Mouse (Mus musculus): ENCODE measurements around the gene Tas2r125. TPM values are rescaled to one million over a fixed set of nuclear protein-coding genes. Genes with fewer than 3 reads are reported as not detected.

Gene Tas2r125
- not detected in 2 replicates for polyA plus RNA-seq (2012; rRNA removed)

DNA sequence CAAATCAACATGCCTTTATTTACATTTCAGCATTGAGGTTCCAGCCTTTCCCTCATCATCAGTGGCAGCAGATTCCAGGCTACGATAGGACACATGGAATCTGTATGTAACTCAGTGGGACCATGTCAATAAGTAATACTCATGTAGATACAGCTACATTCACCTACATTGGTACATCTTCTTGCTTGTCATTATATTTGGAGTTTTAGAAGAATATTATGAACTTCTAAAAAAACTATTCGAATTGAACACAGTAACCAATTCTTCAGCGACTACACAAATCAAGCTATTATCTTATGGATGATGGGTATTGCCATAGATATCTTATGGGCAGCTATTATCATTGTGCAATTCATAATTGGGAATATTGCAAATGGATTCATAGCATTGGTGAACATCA is at the start of gene Tas2r125:
Tas2r125 (plus strand) TSS at position 301 of the 400 bp plus-strand sequence.

DNA sequence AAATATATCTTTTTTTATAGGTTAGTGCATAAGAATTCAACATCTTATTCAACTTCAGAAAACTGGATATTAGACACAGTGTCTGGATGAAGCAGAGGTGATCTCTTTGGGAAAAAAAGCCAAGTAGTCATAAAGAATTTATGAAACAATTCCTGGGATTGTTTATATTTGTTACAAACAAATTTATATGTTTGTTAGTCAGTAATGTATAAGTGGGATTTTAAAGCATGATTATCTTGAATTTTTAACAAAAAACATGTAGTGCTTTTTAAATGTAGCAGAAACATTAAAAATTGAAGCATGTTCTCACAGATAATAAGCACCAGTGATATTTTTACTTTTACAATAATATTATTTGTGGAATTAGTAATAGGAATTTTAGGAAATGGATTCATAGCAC is 41.7 kb upstream of the Tas2r125 start, which contains the start of gene Tas2r110:
Tas2r110 (plus strand) TSS at position 301 of the 400 bp plus-strand sequence.

DNA sequence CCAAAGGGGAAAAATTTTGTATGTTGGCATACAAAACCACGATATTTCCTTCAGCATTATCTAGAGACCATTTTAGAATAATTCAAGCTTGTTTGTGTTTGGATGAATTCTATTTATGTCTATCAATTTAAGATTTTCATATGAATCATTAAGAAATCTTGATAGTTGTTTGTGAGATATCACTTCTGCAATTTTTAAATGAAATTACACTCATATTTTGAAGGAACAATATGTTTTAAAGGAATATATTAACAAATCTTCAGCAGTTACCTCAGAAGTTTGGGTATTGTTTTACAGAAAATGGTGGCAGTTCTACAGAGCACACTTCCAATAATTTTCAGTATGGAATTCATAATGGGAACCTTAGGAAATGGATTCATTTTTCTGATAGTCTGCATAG is 16.7 kb upstream of the Tas2r125 start, which contains the start of gene Tas2r113:
Tas2r113 (plus strand) TSS at position 301 of the 400 bp plus-strand sequence.

DNA sequence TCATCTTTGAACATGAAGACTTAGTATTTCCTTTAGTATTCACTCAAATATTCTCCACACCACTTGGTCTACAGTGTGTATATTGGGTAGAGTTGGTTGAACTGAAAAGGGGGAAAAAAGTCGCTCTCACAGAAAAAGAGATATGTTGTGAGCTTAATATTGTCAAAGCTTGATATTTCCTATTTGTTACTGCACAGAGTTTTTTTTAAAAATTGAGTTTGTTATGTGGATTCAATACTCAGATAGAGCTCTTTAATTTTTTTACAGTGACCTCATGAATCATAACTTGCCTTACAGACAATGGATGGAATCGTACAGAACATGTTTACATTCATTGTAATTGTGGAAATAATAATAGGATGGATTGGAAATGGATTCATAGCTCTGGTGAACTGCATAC is 41.4 kb downstream of the Tas2r125 start, which contains the start of gene Tas2r129:
Tas2r129 (plus strand) TSS at position 301 of the 400 bp plus-strand sequence.

DNA sequence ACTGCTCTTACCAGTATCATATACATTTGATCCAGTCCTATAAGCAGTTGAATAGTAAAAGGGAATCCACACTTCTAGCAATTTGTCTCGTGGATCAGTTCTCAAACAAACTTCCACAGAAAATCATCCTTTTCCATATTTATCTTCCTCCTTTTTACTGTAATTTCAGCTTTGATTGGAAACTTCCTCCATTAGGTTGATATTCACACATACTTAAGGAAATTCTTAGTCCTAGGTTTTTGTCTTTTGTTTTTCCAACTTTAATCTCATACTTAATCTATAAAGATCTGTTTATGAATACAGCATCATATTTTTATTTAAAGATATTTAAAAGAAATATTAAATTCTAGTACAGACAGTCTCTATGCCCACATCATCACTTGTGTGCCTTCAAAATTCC is 48.4 kb downstream of the Tas2r125 start, which contains the start of gene Tas2r131:
Tas2r131 (minus strand) TSS at position 101 of the 400 bp plus-strand sequence.

Other genes starting within 250 kb of the Tas2r125 start
- not detected in 2 replicates for gene Tas2r121, start 208.6 kb upstream of the Tas2r125 start, polyA plus RNA-seq (2012; rRNA removed)
- gene Tas2r122, start 197.7 kb upstream of the Tas2r125 start, polyA plus RNA-seq (2012; rRNA removed), result not detected in 2 replicates
- gene Tas2r115, start 171.6 kb upstream of the Tas2r125 start, polyA plus RNA-seq (2012; rRNA removed), result not detected in 2 replicates
- gene Tas2r124, start 154.9 kb upstream of the Tas2r125 start, polyA plus RNA-seq (2012; rRNA removed), result not detected in 2 replicates
- not detected in 2 replicates for gene Tas2r102, start 147.5 kb upstream of the Tas2r125 start, polyA plus RNA-seq (2012; rRNA removed)
- not detected in 2 replicates for gene Tas2r136, start 131.5 kb upstream of the Tas2r125 start, polyA plus RNA-seq (2012; rRNA removed)
- gene Tas2r117, start 106.8 kb upstream of the Tas2r125 start, polyA plus RNA-seq (2012; rRNA removed), result not detected in 2 replicates
- not detected in 2 replicates for gene Tas2r123, start 62.5 kb upstream of the Tas2r125 start, polyA plus RNA-seq (2012; rRNA removed)
- not detected in 2 replicates for gene Tas2r116, start 54.2 kb upstream of the Tas2r125 start, polyA plus RNA-seq (2012; rRNA removed)
- not detected in 2 replicates for gene Tas2r110, start 41.6 kb upstream of the Tas2r125 start, polyA plus RNA-seq (2012; rRNA removed)
- gene Tas2r113, start 16.6 kb upstream of the Tas2r125 start, polyA plus RNA-seq (2012; rRNA removed), result not detected in 2 replicates
- not detected in 2 replicates for gene Tas2r129, start 41.5 kb downstream of the Tas2r125 start, polyA plus RNA-seq (2012; rRNA removed)
- not detected in 2 replicates for gene Tas2r131, start 48.3 kb downstream of the Tas2r125 start, polyA plus RNA-seq (2012; rRNA removed)
- not detected in 2 replicates for gene Tas2r109, start 71.3 kb downstream of the Tas2r125 start, polyA plus RNA-seq (2012; rRNA removed)
- gene Tas2r103, start 127.5 kb downstream of the Tas2r125 start, polyA plus RNA-seq (2012; rRNA removed), result not detected in 2 replicates
- gene Tas2r140, start 146.2 kb downstream of the Tas2r125 start, polyA plus RNA-seq (2012; rRNA removed), result not detected in 2 replicates
- 33.1 and 33.5 TPM in 2 replicates for gene Smim10l1, start 195.3 kb downstream of the Tas2r125 start, polyA plus RNA-seq (2012; rRNA removed)